Mouse (Mus musculus) CH12.LX (cell line): ENCODE measurements at regions not wholly inside any gene's neighbourhood (a gene's known extent, or its start where the extent isn't known, plus 50 kb on each side); places are given as distances from the start of the nearest gene placed in this dataset.

Experiments
- DNase-seq: peaks from one replicate; pipeline ENCODE4 v3.0.0-alpha.2; 2013; ENCODE audit errors: extremely low read depth
- H3K27ac ChIP-seq: 2 replicates; pipeline ENCODE4 v1.5.1; 2012; ENCODE audit warnings: low read depth, mild to moderate bottlenecking, control low read depth, moderate library complexity; ENCODE audit not compliant: insufficient read depth
- H3K27me3 ChIP-seq: replicated peaks from 2 replicates; pipeline ENCODE3; 2012; ENCODE audit warnings: inconsistent platforms
- H3K36me3 ChIP-seq, 2 experiments: replicated peaks in 1 of 2; 2 replicates each; pipeline versions ENCODE3 to v1.6.1; 2012; ENCODE audit warnings: inconsistent platforms in 1 of 2, low read length in 1 of 2, mild to moderate bottlenecking in 1 of 2, mixed read lengths in 1 of 2, moderate library complexity in 1 of 2; ENCODE audit not compliant: control insufficient read depth in 1 of 2, insufficient read depth in 1 of 2
- H3K4me1 ChIP-seq, 2 experiments: 2 replicates each; pipeline ENCODE4 v1.6.1; 2012; ENCODE audit warnings: inconsistent platforms in 1 of 2, moderate library complexity in 1 of 2; ENCODE audit not compliant: insufficient read depth in 2 of 2, control insufficient read depth in 1 of 2
- H3K4me2 ChIP-seq: 2 replicates; pipeline ENCODE4 v1.6.1; 2012; ENCODE audit warnings: low read depth, mild to moderate bottlenecking, control low read depth; ENCODE audit not compliant: poor library complexity, insufficient read depth, severe bottlenecking
- H3K4me3 ChIP-seq, 3 experiments: fragments of 150-350 bp in 1 of 3; sonication (generic) in 1 of 3; replicated peaks in 1 of 3; 2 replicates each; pipeline versions ENCODE3 to v1.5.1; 2011 to 2012; ENCODE audit warnings: low read depth in 2 of 3, low read length in 2 of 3, mild to moderate bottlenecking in 2 of 3, moderate library complexity in 2 of 3, control low read depth in 1 of 3, improper control_type of control experiment in 1 of 3, inconsistent platforms in 1 of 3, mixed read lengths in 1 of 3; ENCODE audit not compliant: poor library complexity in 1 of 3
- H3K79me2 ChIP-seq: replicated peaks from 2 replicates; pipeline ENCODE4 v1.6.1; 2012; ENCODE audit warnings: mild to moderate bottlenecking, moderate library complexity; ENCODE audit not compliant: control insufficient read depth, poor library complexity, insufficient read depth, severe bottlenecking; ENCODE audit errors: extremely low read depth
- H3K9ac ChIP-seq: 2 replicates; pipeline ENCODE4 v1.6.1; 2012; ENCODE audit warnings: low read depth, mild to moderate bottlenecking, control low read depth, moderate library complexity; ENCODE audit not compliant: insufficient read depth
- H3K9me3 ChIP-seq: replicated peaks from 2 replicates; pipeline ENCODE3; 2012; ENCODE audit warnings: low read length, inconsistent platforms, mixed read lengths
- BHLHE40 ChIP-seq: IDR thresholded peaks from 2 replicates; pipeline ENCODE4 v1.6.1; 2011; ENCODE audit warnings: mild to moderate bottlenecking, low read depth, low read length, improper control_type of control experiment
- CHD1 ChIP-seq: IDR thresholded peaks from 2 replicates; pipeline ENCODE4 v1.6.1; 2012; ENCODE audit warnings: low read depth, low read length, improper control_type of control experiment, inconsistent platforms
- CTCF ChIP-seq, 2 experiments: IDR thresholded peaks in 1 of 2; conservative IDR thresholded peaks in 1 of 2; 2 replicates each; pipeline ENCODE4 v1.5.1; 2011 to 2012; ENCODE audit warnings: low read depth in 2 of 2, low read length in 2 of 2, improper control_type of control experiment in 1 of 2, inconsistent platforms in 1 of 2, mild to moderate bottlenecking in 1 of 2, moderate library complexity in 1 of 2
- EP300 ChIP-seq: IDR thresholded peaks from 2 replicates; pipeline ENCODE4 v1.6.1; 2011; ENCODE audit warnings: low read length, improper control_type of control experiment
- IRF4 ChIP-seq: IDR thresholded peaks from 2 replicates; pipeline ENCODE4 v1.6.1; 2014; ENCODE audit warnings: low read depth, mild to moderate bottlenecking, inconsistent platforms, low read length, improper control_type of control experiment
- JUND ChIP-seq: conservative IDR thresholded peaks from 2 replicates; pipeline ENCODE4 v1.6.1; 2011; ENCODE audit warnings: low read depth, low read length, improper control_type of control experiment
- NELFE ChIP-seq: IDR thresholded peaks from 2 replicates; pipeline ENCODE4 v1.6.1; 2011; ENCODE audit warnings: low read depth, low read length, improper control_type of control experiment
- PAX5 ChIP-seq: IDR thresholded peaks from 2 replicates; pipeline ENCODE4 v1.6.1; 2012; ENCODE audit warnings: low read length, inconsistent platforms, mixed read lengths
- POLR2A ChIP-seq: IDR thresholded peaks from 2 replicates; pipeline ENCODE4 v1.6.1; 2011; ENCODE audit warnings: low read depth, mild to moderate bottlenecking, improper control_type of control experiment, low read length
- RCOR1 ChIP-seq: conservative IDR thresholded peaks from 2 replicates; pipeline ENCODE4 v1.6.1; 2012; ENCODE audit warnings: low read depth, mild to moderate bottlenecking, inconsistent platforms, low read length, improper control_type of control experiment
- SMC3 ChIP-seq: IDR thresholded peaks from 2 replicates; pipeline ENCODE4 v1.6.1; 2011; ENCODE audit warnings: low read depth, low read length, improper control_type of control experiment
- TBP ChIP-seq: conservative IDR thresholded peaks from 2 replicates; pipeline ENCODE4 v1.6.1; 2011; ENCODE audit warnings: low read depth, low read length, improper control_type of control experiment
- TCF12 ChIP-seq: IDR thresholded peaks from 2 replicates; pipeline ENCODE4 v1.6.1; 2014; ENCODE audit warnings: low read depth, mild to moderate bottlenecking, inconsistent platforms, low read length, improper control_type of control experiment
- USF1 ChIP-seq: IDR thresholded peaks from 2 replicates; pipeline ENCODE4 v1.6.1; 2014; ENCODE audit warnings: low read depth, mild to moderate bottlenecking, inconsistent platforms, low read length, improper control_type of control experiment
- ZC3H11A ChIP-seq: IDR thresholded peaks from 2 replicates; pipeline ENCODE4 v1.6.1; 2012; ENCODE audit warnings: low read depth, mild to moderate bottlenecking, inconsistent platforms, low read length, improper control_type of control experiment
- ZKSCAN1 ChIP-seq: IDR thresholded peaks from 2 replicates; pipeline ENCODE4 v1.6.1; 2012; ENCODE audit warnings: low read depth, inconsistent platforms, low read length, improper control_type of control experiment, borderline replicate concordance
- dilution Hi-C: fragments of 300-500 bp; cut with MboI; formaldehyde crosslinking; loops from 2 replicates; pipeline ENCODE4 v1.14.3; 2020; ENCODE audit warnings: low sequenced_read_pairs; ENCODE audit not compliant: extremely low pct_unique_long_range_greater_than_20kb, extremely low pct_ligation_motif_present
- in situ Hi-C: fragments of 300-500 bp; cut with MboI; formaldehyde crosslinking; loops from 3 replicates; pipeline ENCODE4 v1.14.3; 2019; ENCODE audit warnings: low sequenced_read_pairs, low pct_ligation_motif_present, low pct_unique_long_range_greater_than_20kb, mixed read lengths

GRCm38 (mm10) chr11:27448866-27449265 is 855.1 kb upstream of the Vrk2 start (continued):
- TF ChIP-seq ZKSCAN1 (no peak), CTCF (conservative IDR thresholded peaks at IDR 0.05 in 1 of 2, IDR thresholded peaks at IDR 0.05 in 1 of 2; ENCODE audit: low read depth in 2 of 2, low read length in 2 of 2) (no peak), SMC3 (no peak), BHLHE40 (peak; percentile 71), CHD1 (no peak), TBP (no peak), RCOR1 (no peak), TCF12 (0 out of 2 replicates have a peak, but pooled peaks have one; percentile 27), PAX5 (no peak), ZC3H11A (no peak)

DNA sequence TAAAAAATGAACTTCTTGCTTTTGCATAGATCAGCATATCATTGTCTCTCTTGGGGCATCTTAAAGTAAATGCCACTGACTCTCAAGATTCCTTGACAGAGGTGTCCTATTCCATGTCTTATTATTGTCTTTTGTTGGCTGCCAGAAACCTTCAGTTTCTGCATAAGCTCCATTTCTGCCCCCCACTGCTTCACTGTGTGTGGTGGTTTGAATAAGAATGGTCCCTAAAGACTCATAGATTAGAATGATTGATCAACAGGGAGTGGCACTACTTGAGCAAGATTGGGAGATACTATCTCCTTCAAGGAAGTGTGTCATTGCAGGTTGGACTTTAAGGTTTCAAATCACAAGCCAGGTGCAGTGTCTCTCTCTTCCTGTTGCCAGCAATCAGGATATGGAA is 818.7 kb upstream of the Vrk2 start:
- TF ChIP-seq POLR2A, result no peak
- TF ChIP-seq NELFE, result no peak
- TF ChIP-seq EP300, result no peak
- TF ChIP-seq USF1, result no peak
- TF ChIP-seq TCF12, result no peak
- TF ChIP-seq JUND, result no peak
- no peak for TF ChIP-seq IRF4
- in situ Hi-C loops, result no loop called here
- Histone ChIP-seq H3K4me1 (peaks cover 0 to 9% of the 10 kb centered on the region in 2 experiments; a peak in 1 of 4 replicates), H3K79me2 (no peaks in the 10 kb centered on the region), H3K9me3 (no peaks in the 10 kb centered on the region), H3K4me2 (no peak overlapping the region), H3K4me3 (no peak overlapping the region), H3K36me3 (no peaks in the 10 kb centered on the region), H3K27ac (no peak overlapping the region), H3K9ac (no peak overlapping the region), H3K27me3 (no peaks in the 10 kb centered on the region)
- dilution Hi-C loops, result no loop called here
- no peak for DNase-seq
